Mouse (Mus musculus) heart, embryonic 11.5 days (tissue): Measurements from ENCODE around the gene Hsd17b2. TPM values are rescaled to one million over a fixed set of nuclear protein-coding genes. Genes with fewer than 3 reads are reported as not detected.

Source experiments
- ATAC-seq: fragments of 200-750 bp; cut with Nextera tagmentation; replicated peaks from 2 replicates; pipeline ENCODE4 v1.8.0; 2017; ENCODE audit warnings: moderate library complexity; ENCODE audit not compliant: insufficient number of reproducible peaks, low FRiP score, low TSS enrichment
- H3K27ac ChIP-seq: fragments of 300-500 bp; sonication (generic); 2 replicates; pipeline ENCODE4 v1.5.1; 2014; ENCODE audit warnings: mild to moderate bottlenecking, low read depth, low read length
- H3K27me3 ChIP-seq: fragments of 300-500 bp; sonication (generic); 2 replicates; pipeline ENCODE4 v1.6.1; 2014; ENCODE audit warnings: mild to moderate bottlenecking, low read length, mixed read lengths; ENCODE audit not compliant: control insufficient read depth, insufficient read depth
- H3K36me3 ChIP-seq: fragments of 300-500 bp; sonication (generic); 2 replicates; pipeline ENCODE4 v1.6.1; 2014; ENCODE audit warnings: mild to moderate bottlenecking, low read length, moderate library complexity, mixed read lengths; ENCODE audit not compliant: control insufficient read depth, insufficient read depth
- H3K4me1 ChIP-seq: fragments of 300-500 bp; sonication (generic); 2 replicates; pipeline ENCODE4 v1.6.1; 2014; ENCODE audit warnings: low read length; ENCODE audit not compliant: control insufficient read depth, insufficient read depth
- H3K4me2 ChIP-seq: fragments of 300-500 bp; sonication (generic); 2 replicates; pipeline ENCODE4 v1.6.1; 2014; ENCODE audit warnings: mild to moderate bottlenecking, moderate library complexity
- H3K4me3 ChIP-seq: fragments of 300-500 bp; sonication (generic); 2 replicates; pipeline ENCODE4 v1.5.1; 2014; ENCODE audit warnings: low read depth, low read length
- H3K9ac ChIP-seq: fragments of 300-500 bp; sonication (generic); 2 replicates; pipeline ENCODE4 v1.6.1; 2014; ENCODE audit warnings: mild to moderate bottlenecking, low read depth, low read length, moderate library complexity
- H3K9me3 ChIP-seq: fragments of 300-500 bp; sonication (generic); replicated peaks from 2 replicates; pipeline ENCODE4 v1.6.1; 2016; ENCODE audit warnings: low read length; ENCODE audit not compliant: control insufficient read depth
- WGBS: fragments of 180-500 bp; shearing (Covaris S2); extraction: QIAGEN DNeasy Blood & Tissue Kit; methylation state at CpG from one replicate; pipeline ENCODE4 v1.1.7; 2014; ENCODE audit not compliant: insufficient replicate concordance; 5-methylcytosine and 5-hydroxymethylcytosine counted together
- polyA plus RNA-seq: library from polyadenylated mRNA; unstranded; fragments of >200 nt; fragmentation: Nextera tagmentation; extraction: Ambion mirVana; gene quantifications from 2 replicates; pipeline ENCODE4 v1.2.1, GENCODE M21; 2014

The Hsd17b2 gene
- polyA plus RNA-seq, 1 experiment from 2014 or later = 0.34 TPM

DNA sequence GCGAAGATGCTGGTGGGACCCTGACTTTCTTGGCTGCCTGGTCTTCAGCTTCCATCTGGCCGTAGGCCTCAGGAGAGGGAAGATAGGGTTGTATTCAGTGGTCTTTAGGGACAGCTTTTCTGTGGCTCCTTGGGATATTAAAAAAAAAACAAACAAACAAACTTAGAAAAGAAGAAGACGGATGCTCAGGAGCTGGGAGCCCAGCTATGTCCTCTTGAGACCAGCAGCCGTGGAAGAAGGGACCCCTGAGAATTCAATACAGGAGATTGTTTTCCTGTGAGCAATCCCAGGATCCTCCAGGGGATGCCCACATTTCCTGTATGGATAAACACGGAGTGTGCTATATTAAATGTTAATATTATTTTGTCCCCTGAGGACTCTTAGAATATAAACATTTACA lies 26.5 kb upstream of the Hsd17b2 start:
- 79% methylated on average over 5 of the region's 5 CpGs for WGBS
- Histone ChIP-seq H3K9ac (no peak overlapping the region), H3K36me3 (no peaks in the 10 kb centered on the region), H3K4me2 (no peak overlapping the region), H3K4me3 (no peak overlapping the region), H3K4me1 (no peaks in the 10 kb centered on the region), H3K9me3 (no peaks in the 10 kb centered on the region), H3K27ac (no peak overlapping the region), H3K27me3 (no peaks in the 10 kb centered on the region)
- no peak for ATAC-seq

GRCm38 (mm10) chr8:117676460-117676859 lies 25.2 kb upstream of the Hsd17b2 start:
- H3K4me1 ChIP-seq = no peaks in the 10 kb centered on the region
- 58% methylated on average over 9 of the region's 9 CpGs for WGBS
- H3K36me3 ChIP-seq = no peaks in the 10 kb centered on the region
- no peak for ATAC-seq
- H3K9ac ChIP-seq = no peak overlapping the region
- no peaks in the 10 kb centered on the region for H3K9me3 ChIP-seq
- no peak overlapping the region for H3K27ac ChIP-seq
- H3K4me2 ChIP-seq = no peak overlapping the region
- no peaks in the 10 kb centered on the region for H3K27me3 ChIP-seq
- no peak overlapping the region for H3K4me3 ChIP-seq

DNA sequence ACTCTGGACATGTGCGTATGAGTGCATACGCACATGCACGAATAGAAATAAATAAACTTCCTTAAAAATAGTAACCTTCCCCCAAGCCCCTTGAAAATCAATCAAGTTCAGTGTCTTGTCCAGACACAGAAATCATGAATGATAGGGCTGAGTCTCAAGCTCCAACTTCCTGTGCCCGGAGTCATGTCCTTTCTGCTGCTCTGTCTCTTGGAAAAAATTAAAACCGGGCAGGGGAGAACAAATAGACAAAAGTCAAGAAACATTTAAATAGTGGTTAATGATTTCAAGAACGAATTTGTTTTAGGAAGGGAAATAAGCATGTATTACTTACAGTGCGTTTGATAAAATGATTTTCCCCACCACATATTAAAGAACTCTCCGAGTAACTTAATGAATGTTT lies 24.7 kb upstream of the Hsd17b2 start:
- Histone ChIP-seq H3K36me3 (no peaks in the 10 kb centered on the region), H3K9ac (no peak overlapping the region), H3K4me1 (no peaks in the 10 kb centered on the region), H3K27me3 (no peaks in the 10 kb centered on the region), H3K9me3 (no peaks in the 10 kb centered on the region), H3K4me3 (no peak overlapping the region), H3K4me2 (no peak overlapping the region), H3K27ac (no peak overlapping the region)
- ATAC-seq = no peak
- 77% methylated on average over 8 of the region's 8 CpGs for WGBS

- Histone ChIP-seq H3K27ac (no peak overlapping the region), H3K27me3 (no peaks in the 10 kb centered on the region), H3K4me3 (no peak overlapping the region), H3K4me1 (no peaks in the 10 kb centered on the region), H3K9ac (no peak overlapping the region), H3K4me2 (no peak overlapping the region), H3K36me3 (no peaks in the 10 kb centered on the region), H3K9me3 (no peaks in the 10 kb centered on the region)
- ATAC-seq = no peak
- 69% methylated on average over 4 of the region's 4 CpGs for WGBS
These were observed 23.1 kb upstream of the Hsd17b2 start for GRCm38 (mm10) chr8:117678650-117679049.

DNA sequence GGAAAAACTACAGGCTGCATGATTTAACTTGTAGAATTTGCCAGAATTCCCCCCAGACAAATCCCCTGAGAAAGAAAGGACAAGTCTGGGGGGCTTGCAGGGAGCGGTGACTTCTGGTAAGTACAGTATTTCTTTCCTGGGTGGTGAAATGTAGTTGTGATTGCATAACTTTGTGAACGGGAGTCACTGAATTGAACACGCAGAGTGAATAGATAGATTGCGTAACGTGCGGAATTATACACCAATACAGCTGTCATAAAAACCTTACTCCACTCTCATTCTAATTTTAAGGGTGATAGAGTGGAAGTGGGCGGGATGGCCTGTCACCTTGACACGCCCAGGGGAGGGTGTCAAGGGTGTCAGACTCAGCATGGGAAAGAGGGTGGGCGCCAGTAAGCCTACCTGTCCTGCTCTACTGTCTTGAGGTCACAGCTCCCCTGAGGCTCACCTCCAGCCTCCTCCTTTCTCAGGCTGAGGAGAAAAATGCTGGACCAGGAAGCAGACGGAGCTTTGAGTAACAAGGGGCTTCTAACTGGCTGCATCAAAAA lies 17.7 kb upstream of the Hsd17b2 start:
- Histone ChIP-seq H3K9ac (no peak overlapping the region), H3K36me3 (no peaks in the 10 kb centered on the region), H3K27me3 (no peaks in the 10 kb centered on the region), H3K27ac (no peak overlapping the region), H3K4me3 (no peak overlapping the region), H3K4me2 (no peak overlapping the region), H3K9me3 (no peaks in the 10 kb centered on the region), H3K4me1 (no peaks in the 10 kb centered on the region)
- WGBS = 78% methylated on average over 10 of the region's 10 CpGs
- no peak for ATAC-seq

DNA sequence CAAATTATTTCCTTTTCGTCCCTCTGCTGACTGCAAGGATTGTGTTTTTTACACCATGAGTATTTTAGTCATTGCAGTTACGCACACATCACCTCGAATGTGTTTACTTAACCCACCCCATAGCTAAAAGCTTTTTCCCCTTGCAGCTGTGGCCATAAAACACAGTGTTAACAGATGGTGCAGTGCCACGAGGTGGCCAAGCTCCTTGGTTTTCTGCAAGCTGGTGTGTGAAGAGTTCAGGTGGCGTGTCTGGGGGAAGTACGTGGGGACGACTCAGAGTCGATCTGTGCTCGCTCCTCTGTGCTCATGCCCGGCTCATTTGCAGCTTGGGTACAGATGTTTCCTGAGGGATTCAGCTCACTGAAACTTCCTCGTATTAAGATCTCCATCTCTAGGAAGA lies 17.2 kb upstream of the Hsd17b2 start:
- Histone ChIP-seq H3K9me3 (no peaks in the 10 kb centered on the region), H3K36me3 (no peaks in the 10 kb centered on the region), H3K27me3 (no peaks in the 10 kb centered on the region), H3K4me3 (no peak overlapping the region), H3K9ac (no peak overlapping the region), H3K4me2 (no peak overlapping the region), H3K27ac (no peak overlapping the region), H3K4me1 (no peaks in the 10 kb centered on the region)
- no peak for ATAC-seq
- 60% methylated on average over 11 of the region's 11 CpGs for WGBS

DNA sequence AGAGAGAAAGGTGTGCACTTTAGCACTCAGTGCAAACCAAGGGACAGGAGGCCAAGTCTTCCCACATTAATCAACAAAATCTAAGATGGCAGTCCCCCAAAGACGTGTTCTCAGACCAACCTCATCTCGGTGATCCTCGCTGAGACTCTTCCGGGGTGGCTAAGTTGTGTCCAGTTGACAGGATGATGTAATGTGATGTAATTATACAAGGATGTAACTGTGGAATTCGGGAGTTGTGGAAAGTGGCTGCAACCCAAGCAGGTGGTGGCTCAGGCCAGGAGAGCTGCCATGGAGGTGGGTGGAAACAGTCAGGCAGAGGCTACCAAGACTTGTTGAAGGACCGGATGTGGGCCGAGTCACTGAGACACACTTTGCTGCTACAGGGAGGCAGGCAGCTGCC lies 13.8 kb upstream of the Hsd17b2 start:
- Histone ChIP-seq H3K36me3 (no peaks in the 10 kb centered on the region), H3K4me1 (no peaks in the 10 kb centered on the region), H3K27ac (no peak overlapping the region), H3K27me3 (no peaks in the 10 kb centered on the region), H3K4me2 (no peak overlapping the region), H3K4me3 (no peak overlapping the region), H3K9ac (no peak overlapping the region), H3K9me3 (no peaks in the 10 kb centered on the region)
- 70% methylated on average over 7 of the region's 7 CpGs for WGBS
- ATAC-seq = no peak

GRCm38 (mm10) chr8:117692131-117692530 lies 9.6 kb upstream of the Hsd17b2 start:
- no peak for ATAC-seq
- Histone ChIP-seq H3K4me1 (no peaks in the 10 kb centered on the region), H3K27ac (no peak overlapping the region), H3K4me3 (no peak overlapping the region), H3K36me3 (no peaks in the 10 kb centered on the region), H3K9ac (no peak overlapping the region), H3K4me2 (no peak overlapping the region), H3K9me3 (no peaks in the 10 kb centered on the region), H3K27me3 (no peaks in the 10 kb centered on the region)
- 88% methylated on average over 4 of the region's 4 CpGs for WGBS

DNA sequence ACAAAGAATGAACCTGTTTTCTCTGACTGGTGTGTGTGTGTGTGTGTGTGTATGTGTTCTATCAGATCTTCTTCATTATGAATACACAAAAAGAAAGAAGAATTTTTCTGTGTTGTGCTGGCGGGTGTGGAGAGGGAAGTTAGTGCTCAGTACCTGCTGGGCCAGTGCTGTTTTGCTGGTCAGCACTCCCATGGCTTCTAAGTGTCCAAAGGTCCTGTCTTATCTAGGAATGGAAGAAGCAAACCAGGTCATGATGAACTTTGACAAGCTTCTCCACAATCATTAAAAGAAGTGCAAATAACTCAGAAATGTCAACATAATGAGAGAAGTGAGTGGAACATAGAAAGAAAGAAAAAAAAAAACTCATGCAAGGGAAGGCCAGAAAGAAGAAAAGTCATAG lies 6.1 kb upstream of the Hsd17b2 start:
- H3K9ac ChIP-seq = no peak overlapping the region

More for the DNA sequence above, 6.1 kb upstream of the Hsd17b2 start:
- WGBS = 80% methylated on average over 1 of the region's 1 CpGs
- no peaks in the 10 kb centered on the region for H3K9me3 ChIP-seq
- no peaks in the 10 kb centered on the region for H3K27me3 ChIP-seq
- ATAC-seq = no peak
- H3K36me3 ChIP-seq = no peaks in the 10 kb centered on the region
- H3K4me1 ChIP-seq = no peaks in the 10 kb centered on the region
- H3K4me3 ChIP-seq = no peak overlapping the region
- no peak overlapping the region for H3K4me2 ChIP-seq
- H3K27ac ChIP-seq = no peak overlapping the region
